Mouse (Mus musculus) B cell, adult 2 months (primary cell): ENCODE measurements around the gene Camta2.

Source experiments
- DNase-seq, 2 experiments: peaks; one replicate each; pipeline ENCODE4 v3.0.0; 2022

Camta2 gene

GRCm38 (mm10) chr11:70663101-70663500, 24.8 kb downstream of the Camta2 start:
- no peak for DNase-seq

- no peak for DNase-seq
Measured at GRCm38 (mm10) chr11:70660571-70660970, 27.3 kb downstream of the Camta2 start.

DNA sequence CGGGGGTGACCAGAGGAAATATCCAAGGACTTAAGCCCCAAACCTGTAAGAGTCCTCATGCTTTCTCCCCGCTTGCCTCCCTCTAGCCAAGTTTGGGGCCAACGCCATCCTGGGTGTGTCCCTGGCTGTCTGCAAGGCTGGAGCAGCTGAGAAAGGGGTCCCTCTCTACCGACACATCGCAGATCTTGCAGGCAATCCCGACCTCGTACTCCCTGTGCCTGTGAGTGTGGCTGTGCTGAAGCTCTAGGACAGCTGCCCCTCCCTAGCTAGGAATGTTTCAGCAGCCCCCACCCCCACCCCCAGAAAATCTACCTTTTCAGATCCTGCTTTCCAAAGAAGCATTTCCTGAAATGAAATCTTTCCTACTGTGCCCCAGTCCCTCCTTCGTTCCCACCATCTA, 29.0 kb downstream of the Camta2 start:
- no peak for DNase-seq

DNA sequence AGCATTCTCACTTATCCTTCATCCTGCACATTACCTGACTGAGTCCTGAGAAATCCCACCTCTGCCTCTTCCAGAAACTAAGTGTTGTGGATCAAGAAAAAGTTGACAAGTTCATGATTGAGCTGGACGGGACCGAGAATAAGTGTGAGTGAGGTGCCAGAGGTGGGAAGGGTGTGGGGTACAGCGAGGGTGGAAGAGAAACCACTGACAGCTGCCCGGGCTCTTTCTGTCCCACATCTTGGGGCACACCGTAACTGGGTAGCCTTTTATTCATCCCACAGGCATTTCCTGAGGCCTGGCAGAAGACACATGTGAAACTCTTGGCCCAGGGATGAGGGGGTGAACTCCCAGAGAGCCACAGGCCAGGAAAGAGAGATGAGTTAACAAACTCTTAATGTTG, 29.4 kb downstream of the Camta2 start:
- DNase-seq = no peak

DNA sequence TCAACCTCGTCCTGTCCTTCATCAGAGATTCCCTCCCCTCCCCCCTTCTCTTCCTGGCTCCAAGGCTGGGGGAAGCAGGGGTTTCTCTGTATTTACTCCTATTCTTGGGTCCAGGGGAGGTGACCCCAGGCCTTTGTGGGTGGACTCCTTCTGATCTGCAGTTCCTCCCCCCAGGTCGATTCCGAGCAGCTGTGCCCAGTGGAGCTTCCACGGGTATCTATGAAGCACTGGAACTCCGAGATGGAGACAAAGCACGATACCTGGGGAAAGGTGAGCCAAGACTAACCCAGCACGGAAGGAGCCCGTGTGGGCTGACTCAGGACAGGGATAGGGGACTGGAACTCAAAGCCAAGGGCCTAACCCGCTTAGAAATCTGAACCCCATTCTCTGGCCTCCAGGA, 29.9 kb downstream of the Camta2 start:
- no peak for DNase-seq

DNA sequence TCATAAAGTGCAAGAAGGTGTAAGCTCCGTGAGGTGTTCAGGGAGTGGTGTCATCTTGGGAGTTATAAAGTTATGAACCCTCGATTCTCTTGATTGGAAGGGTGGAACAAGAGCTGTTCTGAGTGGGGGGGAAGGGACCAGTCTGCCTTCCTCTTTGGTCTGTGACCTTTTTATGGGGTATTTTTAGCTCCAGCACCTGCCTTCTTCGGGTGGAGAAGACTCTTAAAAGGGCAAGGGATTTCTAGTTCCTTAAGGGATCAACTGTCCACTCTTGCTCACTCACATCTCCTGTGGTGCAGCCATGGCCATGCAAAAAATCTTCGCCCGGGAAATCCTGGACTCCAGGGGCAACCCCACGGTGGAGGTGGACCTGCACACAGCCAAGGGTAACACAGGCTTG, 30.3 kb downstream of the Camta2 start:
- no peak for DNase-seq

GRCm38 (mm10) chr11:70656964-70657363, 30.9 kb downstream of the Camta2 start, which contains the start of gene Eno3:
TSS of gene Eno3 (plus strand) at chr11:70657202.
- DNase-seq = no peak

GRCm38 (mm10) chr11:70656456-70656927, 31.4 kb downstream of the Camta2 start:
- DNase-seq = no peak

DNA sequence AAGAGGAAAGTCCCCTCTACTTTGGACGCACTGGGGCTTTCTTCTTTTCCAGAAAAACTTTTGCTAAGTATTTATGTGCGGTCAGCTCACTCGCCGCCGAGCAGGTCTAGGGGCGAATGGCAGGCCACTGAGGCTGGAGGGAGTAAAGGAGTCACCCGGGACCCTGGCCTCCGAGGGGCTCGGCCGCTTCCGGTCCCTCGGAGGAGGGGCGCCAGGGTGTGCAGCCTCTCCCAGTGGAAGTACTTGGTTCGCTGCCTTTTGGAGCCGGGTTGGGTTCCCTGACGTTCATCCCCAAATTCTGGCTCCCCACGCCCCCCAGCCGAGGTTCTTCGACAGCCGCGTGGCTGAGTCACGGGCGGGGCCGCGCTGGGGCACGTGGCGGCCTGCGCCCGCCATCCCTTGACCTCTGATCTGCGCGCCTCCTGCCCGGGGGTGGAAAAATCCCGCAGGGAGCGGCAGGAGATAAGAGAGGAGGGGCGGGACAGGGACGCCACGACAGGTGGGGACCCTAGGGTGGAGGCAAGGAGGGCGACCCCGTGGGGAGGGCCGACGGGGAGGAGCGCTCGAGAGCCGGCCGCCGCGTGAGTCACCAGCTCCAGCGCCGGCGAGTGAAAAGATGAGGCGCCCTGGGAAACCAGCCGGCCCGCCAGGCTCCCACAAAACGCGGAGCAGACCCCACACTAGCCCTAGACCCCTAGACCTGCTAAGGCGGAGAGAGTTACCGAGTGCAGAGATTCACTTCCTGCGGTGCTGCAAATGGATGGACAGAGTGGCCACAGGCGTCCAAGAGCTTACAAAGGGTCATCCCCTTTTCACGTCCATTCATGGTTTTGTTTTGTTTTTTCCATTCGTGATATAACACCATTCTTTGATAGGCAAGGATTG, 32.1 kb downstream of the Camta2 start:
- DNase-seq = peak; percentile 64 to 68

DNA sequence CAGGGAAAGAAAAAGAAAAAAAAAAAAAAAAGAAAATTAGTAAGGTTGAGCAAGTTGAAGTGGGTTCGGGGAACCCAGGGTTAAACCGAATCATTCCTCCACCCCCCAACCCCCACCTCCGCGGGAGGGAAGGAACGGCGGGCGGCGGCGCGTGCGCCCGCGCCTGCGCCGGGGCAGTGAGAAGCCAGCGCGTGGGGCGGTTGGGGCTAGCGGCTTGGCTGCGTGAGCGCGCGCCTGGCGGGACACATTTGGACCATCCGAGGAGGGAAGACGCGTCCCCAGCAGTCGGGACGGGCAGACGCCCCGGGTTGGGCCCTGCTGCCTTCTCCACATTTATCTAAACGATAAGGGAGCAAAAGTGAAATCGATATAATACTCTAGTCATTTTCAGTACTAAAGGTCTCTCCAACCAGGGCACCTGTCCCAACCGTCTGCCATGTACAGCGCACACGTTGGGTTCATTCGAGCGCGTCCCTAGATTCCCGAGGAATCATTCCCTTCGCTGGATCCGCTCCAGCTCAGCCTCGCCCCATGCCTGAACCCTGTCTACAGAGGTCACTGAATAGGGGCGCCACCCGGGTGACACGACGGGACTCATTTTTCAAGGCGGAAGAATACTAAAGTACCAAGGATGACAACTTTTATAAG, 32.9 kb downstream of the Camta2 start:
- peak; percentile 79 for DNase-seq

GRCm38 (mm10) chr11:70654198-70654922, 33.5 kb downstream of the Camta2 start, which contains the start of gene Pfn1:
TSS of gene Pfn1 (minus strand) at chr11:70654644.
- DNase-seq = peak; percentile 82 to 83

DNA sequence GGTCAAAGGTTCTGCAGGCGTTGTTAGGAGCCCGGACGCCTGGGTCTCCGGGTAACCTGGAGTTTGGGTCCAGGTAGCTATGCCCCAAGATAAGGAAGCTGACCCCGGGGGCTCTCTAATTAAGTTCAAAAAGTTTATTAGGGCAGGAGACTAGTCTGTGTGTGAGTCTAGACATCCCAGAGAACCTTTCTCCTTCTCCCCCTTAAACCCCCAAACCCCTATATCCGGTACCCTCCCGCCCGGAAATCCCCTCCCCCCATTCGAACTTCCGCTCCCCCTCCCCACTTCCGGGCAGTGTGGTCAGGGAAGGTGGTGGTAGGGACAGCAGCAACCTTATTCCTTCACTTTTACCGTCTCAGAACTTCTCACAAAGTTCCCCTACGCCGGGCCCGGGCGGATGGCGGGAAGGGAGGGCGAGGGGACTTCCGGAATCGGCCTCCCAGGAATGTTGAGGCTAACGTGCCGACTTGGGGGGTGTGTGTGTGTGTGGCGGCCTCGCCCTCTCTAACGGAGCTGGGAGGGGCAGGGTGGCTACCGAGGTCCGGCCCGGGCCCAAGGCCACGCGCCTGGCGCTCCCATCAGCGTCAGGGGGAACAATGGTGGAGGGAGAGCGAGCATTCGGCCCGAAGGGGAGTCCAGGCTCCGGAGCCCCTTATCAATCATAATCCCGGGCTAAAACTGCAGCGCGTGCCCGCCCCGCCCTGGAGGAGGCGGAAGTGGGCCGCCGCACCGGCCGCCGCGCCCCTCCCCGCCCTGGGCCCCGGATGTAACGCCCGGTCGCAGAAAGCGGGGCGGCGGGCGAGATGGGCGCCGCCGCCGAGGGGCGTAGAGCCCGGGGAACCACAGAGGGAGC, 34.3 kb downstream of the Camta2 start:
- DNase-seq = peak; percentile 72 to 75

DNA sequence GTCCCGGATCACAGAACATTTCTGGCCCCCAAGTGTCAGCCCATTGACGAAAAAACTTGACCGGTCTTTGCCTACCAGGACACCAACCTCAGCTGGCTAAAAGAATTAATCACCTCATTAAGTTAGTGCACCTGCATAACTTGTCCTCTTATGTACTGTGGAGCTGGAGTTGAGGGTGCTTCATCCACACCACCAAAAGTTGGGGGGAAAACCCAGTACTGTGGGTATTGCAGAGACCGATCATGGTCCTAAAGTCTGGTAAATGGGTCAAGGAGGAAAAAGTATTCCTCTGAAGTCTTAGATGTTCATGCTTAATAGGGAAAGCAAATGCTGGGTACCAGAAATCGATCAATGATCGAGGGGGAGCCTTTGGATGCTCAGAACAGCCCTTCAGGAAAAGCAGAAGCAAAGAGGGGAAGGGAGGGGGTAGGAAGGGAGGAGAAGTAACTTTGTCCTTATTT, 35.0 kb downstream of the Camta2 start:
- DNase-seq = peak in 1 of 2 experiments; percentile 61

DNA sequence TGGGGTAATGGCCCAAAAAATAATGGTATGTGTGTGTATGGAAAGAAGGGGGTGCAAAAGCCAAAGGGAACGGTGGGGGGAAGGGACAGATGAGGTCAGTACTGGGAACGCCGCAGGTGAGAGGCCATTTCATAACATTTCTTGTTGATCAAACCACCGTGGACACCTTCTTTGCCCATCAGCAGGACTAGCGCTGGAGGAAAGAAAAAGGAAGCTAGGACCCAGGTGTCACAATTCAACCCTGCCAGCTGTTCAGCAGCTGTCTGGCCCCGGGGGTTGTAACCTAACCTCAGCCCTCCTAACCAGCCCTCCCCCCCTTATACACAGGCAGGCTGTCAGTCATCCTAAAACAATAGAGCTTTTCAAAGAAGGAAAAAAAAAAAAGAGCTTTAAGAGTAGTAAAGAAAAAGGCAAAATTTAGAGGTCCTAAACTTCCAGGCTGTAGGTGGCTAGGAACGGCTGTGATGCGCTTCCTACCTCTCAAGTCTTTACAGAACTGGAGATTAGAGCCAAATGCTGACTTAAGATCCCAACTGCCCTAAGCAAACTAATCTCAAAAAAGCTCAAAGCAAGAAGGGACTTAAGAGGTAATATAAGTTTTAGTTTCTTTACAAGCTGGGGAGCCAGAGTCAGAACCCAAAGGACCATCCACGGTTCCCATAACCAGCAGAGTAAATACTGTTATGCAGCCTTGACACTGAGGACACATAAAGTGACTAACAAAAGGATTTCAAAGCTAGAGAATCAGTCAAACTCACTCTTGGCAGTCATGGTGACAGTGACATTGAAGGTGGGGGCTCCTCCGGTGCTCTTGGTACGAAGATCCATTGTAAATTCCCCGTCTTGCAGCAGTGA, 35.6 kb downstream of the Camta2 start:
- peak; percentile 31 to 34 for DNase-seq

DNA sequence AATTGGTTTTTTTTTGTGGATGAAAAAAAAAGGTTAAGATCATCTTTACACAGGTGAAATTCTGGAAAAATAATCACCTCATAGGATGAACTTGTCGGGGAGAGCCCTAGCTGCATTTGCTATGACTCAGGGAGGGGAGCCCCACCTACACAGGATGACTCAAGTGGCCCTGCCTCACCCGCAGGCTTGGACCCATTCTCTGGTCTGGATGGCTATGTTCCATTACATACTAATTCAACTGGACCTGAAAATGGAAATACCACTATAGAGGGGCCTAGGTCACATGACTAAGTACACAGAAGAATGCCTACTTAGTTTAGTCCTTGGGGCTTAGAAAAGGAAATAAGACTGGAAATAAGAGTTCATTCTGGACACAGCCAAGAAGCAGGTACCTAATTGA, 36.5 kb downstream of the Camta2 start:
- DNase-seq = no peak

- DNase-seq = peak; percentile 69 to 71
Measured at GRCm38 (mm10) chr11:70650322-70651175, 37.4 kb downstream of the Camta2 start.

- DNase-seq = no peak
Measured at GRCm38 (mm10) chr11:70649185-70649734, 38.6 kb downstream of the Camta2 start.

GRCm38 (mm10) chr11:70648512-70648911, 39.4 kb downstream of the Camta2 start:
- no peak for DNase-seq

GRCm38 (mm10) chr11:70647716-70648420, 40.0 kb downstream of the Camta2 start:
- peak; percentile 35 to 43 for DNase-seq
